Mouse (Mus musculus) embryo, embryonic 9.5 days (tissue): ENCODE data around the gene Exoc4.

Source experiments
- DNase-seq: peaks from one replicate; pipeline ENCODE4 v3.0.0-alpha.2; 2017; ENCODE audit errors: extremely low spot score

Gene Exoc4

DNA sequence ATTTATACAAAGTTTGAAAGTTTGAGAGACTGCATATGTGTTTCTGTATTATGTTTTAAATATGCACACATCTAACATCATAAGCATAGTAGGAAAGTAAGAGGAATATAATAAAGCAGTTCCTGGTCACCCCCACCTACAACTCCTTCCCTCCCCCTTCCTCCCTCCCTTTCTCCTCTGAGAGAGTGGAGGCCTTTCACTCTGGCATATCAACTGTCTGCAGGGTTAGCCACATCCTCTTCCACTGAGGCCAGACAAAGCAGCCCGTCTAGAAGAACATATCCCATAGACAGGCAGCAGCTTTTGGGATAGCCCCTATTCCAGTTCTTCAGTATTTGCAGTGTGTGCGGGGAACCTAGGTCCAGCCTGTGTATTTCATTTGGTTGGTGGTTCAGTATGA lies 382.2 kb downstream of the Exoc4 start:
- no peak for DNase-seq

GRCm38 (mm10) chr6:33637192-33637591 lies 388.3 kb downstream of the Exoc4 start:
- DNase-seq: no peak

- peak; percentile 51 for DNase-seq
Measured at GRCm38 (mm10) chr6:33681778-33682640, 433.1 kb downstream of the Exoc4 start.

DNA sequence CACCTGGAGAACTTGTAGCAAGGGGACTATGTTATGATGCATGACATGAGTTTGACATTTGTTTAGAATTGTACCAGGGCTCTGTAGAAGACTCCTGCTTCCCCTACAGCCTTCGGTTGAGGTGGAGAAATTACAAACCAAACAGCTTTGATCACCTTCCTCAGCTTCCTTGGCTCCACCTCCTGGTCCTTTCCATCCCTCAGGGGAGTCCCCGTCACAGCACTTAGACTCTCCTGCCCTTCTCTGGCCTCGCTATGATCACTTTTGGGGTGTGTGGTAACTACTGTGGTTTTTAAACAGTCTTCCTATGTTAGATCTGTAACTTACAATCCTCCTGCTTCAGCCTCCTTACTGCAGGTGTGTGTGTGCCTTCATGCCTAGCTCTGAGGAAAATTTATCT lies 434.6 kb downstream of the Exoc4 start:
- no peak for DNase-seq

DNA sequence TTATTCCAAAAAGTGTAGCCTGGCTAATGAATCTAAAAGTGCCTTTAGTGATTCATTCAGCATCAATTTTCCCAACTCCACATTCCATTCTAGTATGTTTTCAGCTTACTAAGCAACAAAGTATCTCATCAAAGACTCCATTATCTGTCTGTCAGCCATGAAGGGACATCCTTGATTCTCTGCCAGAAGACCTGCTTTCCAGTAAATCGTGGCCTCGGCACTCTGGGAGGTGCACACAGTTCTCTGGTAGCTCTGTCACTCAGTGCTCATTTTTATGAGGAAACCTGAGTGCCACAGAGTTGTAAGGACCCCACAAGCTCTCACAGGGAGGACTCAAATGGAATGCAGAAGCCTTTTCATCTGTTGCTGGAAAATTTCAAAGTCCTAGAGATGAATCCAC lies 436.4 kb downstream of the Exoc4 start:
- no peak for DNase-seq

GRCm38 (mm10) chr6:33690601-33691000 lies 441.7 kb downstream of the Exoc4 start:
- DNase-seq: no peak

- no peak for DNase-seq
Measured at GRCm38 (mm10) chr6:33696976-33697375, 448.1 kb downstream of the Exoc4 start.

GRCm38 (mm10) chr6:33708907-33709306 lies 460.0 kb downstream of the Exoc4 start:
- no peak for DNase-seq

DNA sequence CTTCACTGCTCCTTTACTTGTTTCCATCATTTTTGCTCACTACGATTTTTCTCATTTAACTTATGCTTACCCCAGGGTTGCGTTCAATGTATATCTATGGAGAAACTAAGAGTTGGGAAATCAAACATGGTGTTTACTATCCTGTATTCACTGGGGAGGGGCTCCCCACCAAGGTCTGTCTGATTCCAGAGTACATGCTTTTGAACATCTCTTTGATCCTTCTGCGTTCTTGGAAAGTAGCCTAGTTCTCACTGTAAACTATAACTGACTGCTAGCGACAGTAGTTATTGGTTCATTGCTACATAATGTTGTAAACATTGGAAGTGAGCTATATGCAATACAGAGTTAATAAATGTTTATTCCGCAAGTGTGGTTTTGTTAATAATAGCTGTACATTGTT lies 460.5 kb downstream of the Exoc4 start:
- DNase-seq: no peak

GRCm38 (mm10) chr6:33711742-33712141 lies 462.9 kb downstream of the Exoc4 start:
- DNase-seq: no peak

GRCm38 (mm10) chr6:33712540-33713118 lies 463.7 kb downstream of the Exoc4 start:
- DNase-seq: no peak

- DNase-seq: no peak
Measured at GRCm38 (mm10) chr6:33716254-33716965, 467.5 kb downstream of the Exoc4 start.

GRCm38 (mm10) chr6:33721166-33721565 lies 472.3 kb downstream of the Exoc4 start:
- DNase-seq: no peak

DNA sequence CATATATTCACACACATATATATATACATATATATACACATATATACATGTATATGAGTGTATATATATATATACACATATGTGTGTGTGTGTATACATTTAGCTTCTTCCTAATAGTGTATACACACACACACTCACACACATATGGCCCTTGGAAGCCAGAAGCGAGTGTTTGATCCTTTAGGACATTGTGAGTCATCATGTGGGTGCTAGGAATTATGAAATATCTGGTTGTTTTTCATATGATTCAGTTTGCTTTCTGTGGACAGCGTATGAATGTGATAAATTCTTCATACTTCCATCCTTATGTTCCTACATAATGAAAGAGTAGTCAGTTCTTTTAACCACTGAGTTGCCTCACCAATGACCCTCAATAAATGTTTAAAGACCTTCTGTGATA lies 473.9 kb downstream of the Exoc4 start:
- DNase-seq: no peak

DNA sequence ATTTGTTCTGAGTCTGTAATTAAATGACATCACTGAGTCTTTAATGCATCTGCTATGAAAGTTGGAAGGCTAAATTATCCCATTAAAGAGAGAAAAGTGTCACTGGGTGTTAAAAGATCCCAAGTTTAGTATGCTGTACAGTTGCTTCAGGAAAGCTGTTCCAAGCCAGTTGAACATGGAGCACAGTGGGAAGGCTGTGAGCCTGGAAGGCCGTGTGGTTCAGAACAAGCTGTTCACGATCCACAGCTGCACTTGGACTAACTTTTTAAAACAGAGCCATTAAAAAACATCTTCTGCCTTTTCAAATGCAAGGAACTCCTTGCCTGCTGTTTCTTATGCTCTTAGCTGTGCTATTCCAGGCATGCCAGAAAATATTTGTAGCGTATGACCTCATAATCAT lies 475.7 kb downstream of the Exoc4 start:
- no peak for DNase-seq

- DNase-seq: no peak
Measured at GRCm38 (mm10) chr6:33727271-33727670, 478.4 kb downstream of the Exoc4 start.

DNA sequence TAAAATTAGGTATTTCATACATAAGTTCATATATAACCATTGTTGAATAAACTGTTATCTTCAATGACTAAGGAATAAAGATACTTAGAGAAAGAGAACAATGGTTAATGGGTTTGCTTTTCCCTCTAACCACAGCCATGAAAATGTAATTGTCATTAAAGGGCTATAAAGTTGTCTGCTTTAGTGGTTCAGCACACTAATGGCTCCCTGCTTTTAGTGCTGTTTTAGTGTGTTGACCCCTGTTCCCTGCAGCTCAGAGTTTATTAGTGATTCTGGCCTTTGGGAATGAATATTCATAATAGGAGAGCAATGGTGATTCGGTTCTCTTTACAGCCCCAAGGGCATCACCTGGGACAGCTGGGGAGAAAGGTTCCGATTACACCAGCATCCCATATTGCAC lies 483.3 kb downstream of the Exoc4 start:
- DNase-seq: no peak

DNA sequence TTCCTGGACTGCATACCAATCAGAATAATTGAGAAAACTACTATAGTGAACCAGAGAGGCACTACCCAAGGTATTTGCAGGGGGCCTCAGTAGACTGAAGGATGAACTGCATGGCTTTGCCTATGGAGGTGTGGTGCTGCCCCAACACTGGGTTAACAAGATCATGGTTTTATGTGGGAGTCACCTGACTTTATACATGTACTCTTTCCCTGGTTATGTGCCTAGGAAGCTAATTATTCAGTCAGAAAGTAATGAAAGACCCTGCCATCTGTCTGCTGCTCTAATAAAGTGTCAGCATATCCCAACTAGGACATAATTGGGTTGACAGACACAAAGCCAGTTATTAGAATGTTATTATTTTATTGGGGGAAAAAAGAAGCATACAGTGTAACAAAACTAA lies 484.7 kb downstream of the Exoc4 start:
- DNase-seq: no peak

DNA sequence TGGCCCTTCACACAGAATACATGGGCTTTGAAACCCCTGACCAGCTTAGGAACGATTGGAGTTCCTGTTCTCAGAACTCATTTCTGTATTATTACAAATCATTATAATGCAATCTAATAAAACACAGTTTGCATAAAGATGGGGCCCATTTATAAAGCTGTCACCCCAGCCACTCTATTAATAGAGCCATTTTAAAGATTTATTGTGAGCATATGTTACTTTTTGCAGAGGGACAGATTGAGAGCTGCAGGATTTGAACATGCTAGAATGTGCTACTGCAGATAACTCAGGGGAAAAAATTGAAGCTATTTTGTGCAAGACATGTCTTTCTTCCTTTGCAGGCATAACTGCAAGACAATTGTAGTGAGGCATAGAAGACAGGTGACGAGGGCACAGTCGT lies 485.1 kb downstream of the Exoc4 start:
- no peak for DNase-seq

DNA sequence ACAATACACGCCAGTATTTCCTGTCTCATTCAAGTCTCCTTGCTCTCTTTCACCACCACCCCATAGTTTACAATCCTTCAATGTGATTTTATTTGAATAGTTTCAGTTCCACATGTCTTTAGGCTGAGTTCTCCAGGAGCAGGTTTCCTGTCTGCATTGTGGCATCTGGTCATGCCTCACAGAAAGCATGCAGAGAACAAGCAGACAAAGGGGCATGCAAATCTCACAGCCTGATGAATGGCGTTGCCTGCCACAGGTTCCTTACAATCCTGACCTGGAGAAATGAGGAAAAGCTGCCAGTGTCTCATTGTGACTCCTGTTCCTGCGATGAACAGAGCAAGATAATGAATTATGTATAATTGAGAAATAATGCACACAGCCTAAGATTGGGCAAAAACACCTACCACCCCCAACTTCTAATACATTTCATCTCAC lies 490.0 kb downstream of the Exoc4 start:
- DNase-seq: peak; percentile 10

DNA sequence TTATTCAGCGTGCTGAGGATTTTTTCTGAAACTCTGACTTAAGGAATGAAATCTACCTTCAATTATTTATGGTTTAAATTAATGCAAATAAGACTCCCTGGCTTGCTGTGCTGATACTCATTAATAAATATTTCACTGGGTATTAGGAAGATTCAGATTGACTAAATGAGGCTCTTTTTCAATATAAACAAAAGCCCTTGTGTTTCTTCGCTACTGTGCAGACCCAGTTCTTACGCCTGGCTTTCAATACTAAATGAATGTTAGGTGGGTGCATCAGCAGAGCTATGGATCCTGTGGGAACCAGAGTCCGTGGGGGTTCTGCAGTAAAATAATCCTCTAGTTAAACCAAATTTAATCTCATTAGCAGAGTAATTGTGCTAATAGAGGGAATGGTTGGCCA lies 490.4 kb downstream of the Exoc4 start:
- no peak for DNase-seq

DNA sequence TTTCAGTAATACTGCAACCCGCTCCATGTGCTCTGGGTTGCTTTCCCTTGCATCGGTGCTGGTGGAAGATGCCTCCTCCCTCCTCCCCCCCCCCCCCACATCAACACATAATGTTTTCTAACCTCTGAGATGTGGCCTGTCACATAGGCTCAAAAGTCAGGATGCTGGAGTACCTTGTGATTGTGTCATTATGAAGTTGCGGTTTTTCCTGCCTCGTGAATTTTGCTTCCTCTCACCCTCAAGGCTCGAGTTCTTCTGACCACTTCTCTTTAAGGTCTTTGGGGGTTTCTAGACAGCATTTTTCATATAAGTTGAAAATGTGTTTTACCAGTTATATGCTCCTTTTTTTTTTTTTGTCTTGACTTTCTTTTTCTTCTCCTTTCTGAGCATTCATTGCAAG lies 507.1 kb downstream of the Exoc4 start:
- DNase-seq: no peak

DNA sequence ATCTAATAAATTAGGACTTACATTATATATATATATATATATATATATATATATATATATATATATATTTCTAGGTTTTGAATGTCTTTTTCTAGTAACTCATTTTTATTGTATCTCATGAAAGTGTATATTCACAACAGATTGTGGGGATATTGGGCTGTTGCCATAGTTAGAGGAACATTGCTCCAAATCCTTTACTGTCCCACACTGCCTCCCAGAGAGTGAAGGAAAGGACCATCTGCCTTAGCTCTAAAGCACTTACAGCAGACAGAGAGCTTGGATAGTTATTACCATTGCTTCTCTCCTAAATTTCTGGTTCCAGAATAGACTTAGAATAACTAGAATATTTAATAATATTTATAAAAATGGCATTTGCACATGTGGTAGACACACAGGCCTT lies 512.7 kb downstream of the Exoc4 start:
- no peak for DNase-seq
